Mouse (Mus musculus): ENCODE data around the gene Med13. TPM values are rescaled to one million over a fixed set of nuclear protein-coding genes. Genes with fewer than 3 reads are reported as not detected.
"Not testable (repeated sequence)": the region's sequence is repeated elsewhere in the genome, so short reads cannot be mapped to it uniquely, and the experiment has no call there.

Med13 gene
- polyA plus RNA-seq, 2 experiments from 2014 or later = 9.3 to 14.5 TPM

DNA sequence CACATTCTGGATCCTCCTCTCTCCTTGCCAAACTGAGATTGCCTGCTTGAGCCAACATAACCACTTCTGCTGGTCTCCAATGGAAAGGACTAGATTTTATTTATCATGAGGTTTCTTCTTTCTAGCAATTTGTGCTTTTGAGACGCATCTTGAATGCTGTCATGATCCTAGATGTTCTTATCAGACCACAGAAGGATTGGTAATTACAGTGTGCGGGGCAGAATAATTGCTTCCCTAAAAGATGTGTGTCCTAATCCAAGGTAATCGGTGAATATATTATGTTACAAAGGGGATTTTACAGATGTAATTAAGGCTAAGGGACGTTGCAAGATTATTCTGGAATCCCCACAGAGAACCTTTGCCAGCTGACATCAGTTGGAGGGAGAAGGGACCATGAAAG, 21.6 kb upstream of the Med13 start:
- no peak for ATAC-seq

GRCm38 (mm10) chr11:86377841-86378240, 20.4 kb upstream of the Med13 start:
- ATAC-seq = no peak

DNA sequence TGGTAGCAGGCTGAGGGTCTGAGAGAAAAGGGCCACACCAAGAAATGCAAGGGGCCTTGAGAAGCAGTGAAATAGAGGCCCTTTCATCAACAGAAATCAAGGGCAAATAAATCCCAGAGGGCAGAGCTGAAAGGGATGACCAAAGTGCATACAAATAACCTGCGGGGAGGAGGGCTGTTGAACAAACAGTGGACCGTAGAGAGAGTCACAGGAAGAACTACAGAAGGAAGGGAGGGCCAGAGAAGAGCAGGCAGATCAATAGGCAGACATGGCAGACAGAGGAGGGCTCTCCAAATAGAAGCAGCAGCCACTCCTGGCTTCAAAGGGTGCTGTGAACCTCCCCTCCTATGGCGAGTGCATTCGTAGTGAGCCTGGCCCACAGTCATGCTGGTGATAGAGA, 19.3 kb upstream of the Med13 start:
- ATAC-seq = no peak

DNA sequence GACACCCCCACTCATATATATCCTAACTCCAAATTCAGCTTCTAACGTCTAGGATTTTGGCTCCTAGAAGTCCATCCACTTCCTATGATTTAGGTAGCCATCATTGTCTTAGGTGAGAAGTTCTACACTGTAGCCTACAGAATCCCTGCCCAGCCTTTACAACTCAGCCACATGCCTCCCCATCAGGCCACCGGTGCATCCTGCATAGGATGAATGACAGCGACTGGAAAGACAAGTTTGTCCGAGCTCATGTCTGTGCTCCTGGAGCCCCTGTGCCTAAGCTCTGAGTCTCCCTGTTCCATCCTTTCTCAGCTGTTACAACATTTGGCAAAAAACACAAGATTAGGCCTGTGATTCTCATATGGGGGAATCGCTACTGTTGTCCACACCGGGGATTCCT, 17.7 kb upstream of the Med13 start:
- ATAC-seq = no peak

- ATAC-seq = peak; percentile 26
These were observed 13.9 kb upstream of the Med13 start for GRCm38 (mm10) chr11:86371266-86371665.

GRCm38 (mm10) chr11:86369860-86370259, 12.5 kb upstream of the Med13 start:
- peak; percentile 51 for ATAC-seq

- ATAC-seq = no peak
These were observed 11.6 kb upstream of the Med13 start for GRCm38 (mm10) chr11:86369003-86369402.

DNA sequence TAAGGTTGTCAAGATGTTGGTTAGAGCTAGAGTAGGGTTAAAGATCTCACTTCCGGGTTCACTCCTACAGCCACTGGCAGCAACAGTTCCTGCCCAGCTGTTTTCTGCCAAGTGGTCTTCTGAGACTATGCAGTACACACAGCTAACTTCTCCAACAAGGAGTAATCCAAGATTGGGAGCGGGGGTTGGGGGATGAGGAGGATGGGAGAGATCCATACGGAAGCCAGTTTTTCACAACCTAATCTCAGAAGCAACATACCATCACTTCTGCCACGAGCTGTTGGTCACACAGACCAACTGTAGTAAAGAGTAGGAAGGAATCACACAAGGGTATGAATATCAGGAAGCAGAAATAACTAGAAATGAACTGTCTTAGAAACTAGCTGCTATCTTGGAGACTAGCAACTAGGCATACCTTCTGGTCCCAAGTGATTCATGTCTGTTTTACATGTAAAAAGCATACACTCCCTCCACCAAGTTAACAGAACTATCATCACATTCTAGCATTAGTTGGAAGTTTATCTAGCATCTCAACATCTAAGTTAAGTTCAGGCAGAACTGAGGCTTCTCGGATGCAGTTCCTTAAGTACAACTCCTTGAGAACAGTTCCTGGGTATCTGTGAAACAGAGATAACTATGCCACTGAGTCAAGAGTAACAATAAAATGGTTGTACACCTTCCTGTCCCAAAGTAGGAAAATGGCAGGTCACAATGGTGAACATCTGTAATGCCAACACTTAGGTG, 7.5 kb upstream of the Med13 start:
- ATAC-seq = no peak

DNA sequence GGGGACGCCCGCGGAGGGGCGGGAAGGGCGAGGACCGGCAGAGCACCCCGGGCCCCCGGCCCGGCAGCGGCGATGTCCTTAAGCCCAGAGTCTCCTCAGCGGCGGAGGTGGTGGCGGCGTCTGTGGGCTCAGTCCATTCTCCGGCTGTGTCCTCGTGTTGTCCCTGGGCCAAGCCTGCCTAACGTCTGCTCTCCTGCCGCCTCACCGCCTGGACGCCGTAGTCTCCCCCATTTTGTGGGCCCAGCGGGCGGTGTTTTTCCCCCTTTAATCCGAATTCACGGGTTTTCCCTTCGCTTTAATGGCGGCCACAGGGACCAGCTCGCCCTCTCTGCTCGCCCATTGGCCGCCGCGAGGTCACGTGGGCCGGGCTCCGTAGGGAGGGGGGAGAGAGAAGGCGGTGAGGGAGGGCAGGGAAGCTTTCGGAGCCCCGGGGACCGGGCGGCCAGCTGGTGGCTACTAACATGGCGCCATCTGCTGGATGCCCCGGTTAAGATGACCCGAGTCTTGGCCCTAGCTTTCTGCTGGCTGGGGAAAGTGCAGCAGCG, 654 bp upstream of the Med13 start:
- peak; percentile 95 for ATAC-seq

DNA sequence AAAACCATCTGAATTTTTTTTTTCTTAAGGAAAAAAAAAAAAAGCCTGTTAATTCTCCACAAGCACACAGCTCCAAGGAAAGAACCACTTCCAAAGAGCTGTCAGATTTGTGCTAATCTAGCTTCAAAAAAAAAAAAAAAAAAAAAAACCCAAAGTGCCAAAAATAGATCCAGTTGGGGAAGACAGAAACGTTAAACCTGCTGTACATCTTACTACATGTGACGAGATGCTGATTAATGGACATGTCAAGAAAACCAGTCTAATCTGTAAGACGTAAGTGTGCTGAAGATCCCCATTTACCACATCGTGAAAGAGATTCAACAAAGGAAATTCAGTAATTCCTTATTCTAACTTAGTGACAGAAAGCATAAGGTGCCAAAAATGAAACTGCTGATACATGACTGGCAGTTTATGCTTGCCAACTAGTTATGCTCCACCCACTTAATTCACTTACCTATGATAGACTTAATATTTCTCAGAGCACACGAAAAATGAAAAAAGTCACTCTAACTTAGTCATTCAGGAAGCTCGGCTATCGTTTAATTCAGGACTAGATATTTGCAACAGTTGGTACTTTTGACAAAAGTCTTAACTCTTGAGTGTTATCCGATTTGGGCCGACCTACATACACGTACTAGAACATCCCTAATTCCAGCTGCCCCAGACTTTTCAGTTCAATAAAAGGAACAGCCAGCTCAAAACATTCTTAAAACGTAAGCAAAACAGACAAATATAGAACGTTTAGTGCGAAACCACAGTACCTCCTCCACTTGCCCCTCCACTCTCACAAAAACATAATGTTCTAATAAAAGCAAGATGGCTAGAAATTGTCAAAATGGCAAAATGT, 1.2 kb downstream of the Med13 start:
- ATAC-seq = peak; percentile 42

GRCm38 (mm10) chr11:86353586-86353985, 3.8 kb downstream of the Med13 start:
- ATAC-seq = no peak

DNA sequence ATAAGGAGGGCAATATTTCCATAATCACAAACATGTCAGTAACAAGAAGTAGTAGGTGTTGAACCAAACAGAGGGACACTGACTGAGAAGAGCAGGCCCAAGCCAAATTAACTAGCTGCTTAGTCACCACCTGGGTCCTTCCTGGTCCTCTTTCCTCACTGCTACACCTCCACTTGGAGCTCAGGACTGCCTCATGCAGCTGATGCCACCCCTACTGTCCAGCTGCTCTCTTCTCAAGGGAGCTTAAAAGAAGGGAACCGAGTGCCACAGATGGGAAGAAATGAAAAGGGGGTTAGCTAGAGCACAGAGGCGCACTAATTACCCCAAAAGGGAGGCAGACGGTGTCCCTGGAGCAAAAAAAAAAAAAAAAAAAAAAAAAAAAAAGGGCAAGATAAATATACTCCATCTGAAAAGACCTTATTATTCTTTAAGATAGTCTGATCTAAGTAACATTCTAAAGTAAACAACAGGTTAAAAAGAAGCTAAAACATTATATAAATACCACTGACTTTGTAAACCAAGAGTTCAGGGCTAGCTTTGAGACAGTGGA, 5.6 kb downstream of the Med13 start:
- no peak for ATAC-seq

DNA sequence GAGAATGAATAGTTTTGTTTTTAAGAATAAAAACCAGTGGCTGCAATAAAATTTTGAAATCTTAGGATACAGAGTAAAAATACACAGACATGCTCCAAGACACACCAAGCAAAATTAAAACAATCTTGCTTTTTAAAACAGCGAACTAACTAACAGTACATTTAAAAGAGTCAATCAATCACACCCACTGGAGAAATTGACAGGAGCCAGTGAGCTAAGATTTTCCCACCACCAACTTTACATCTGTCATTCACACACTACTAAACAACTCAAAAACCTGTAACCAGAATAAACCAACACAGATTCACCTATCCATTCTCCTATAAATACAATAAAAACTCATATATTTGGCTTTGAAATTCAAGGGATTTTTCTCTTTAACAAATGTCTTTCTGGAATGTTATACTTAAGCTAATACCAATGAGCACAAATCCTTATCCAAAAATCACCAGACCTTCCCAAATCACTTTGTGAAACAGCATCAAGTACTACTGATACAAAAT, 6.7 kb downstream of the Med13 start:
- no peak for ATAC-seq

GRCm38 (mm10) chr11:86349325-86349724, 8.1 kb downstream of the Med13 start:
- ATAC-seq = no peak

GRCm38 (mm10) chr11:86348872-86349271, 8.5 kb downstream of the Med13 start:
- ATAC-seq = no peak

- ATAC-seq = no peak
These were observed 9.8 kb downstream of the Med13 start for GRCm38 (mm10) chr11:86347387-86348122.

DNA sequence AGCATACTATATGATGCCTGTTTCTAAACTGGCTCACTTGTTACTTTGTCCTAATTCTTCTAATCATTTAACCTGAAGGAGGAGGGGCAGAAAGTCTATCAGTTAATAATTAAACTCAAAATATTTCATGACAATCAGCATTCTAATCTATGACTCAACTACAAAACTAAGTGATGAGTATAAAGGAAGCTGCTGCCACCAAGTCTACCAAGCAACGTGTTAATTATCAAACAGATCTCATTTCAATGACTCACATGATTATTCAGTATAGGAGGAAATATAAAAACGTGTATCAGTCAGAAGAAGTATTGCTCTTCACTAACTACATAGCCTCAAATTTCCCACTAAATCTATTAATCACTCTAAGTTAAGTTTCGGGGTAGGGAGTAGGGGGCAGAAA, 10.9 kb downstream of the Med13 start:
- peak; percentile 69 for ATAC-seq

DNA sequence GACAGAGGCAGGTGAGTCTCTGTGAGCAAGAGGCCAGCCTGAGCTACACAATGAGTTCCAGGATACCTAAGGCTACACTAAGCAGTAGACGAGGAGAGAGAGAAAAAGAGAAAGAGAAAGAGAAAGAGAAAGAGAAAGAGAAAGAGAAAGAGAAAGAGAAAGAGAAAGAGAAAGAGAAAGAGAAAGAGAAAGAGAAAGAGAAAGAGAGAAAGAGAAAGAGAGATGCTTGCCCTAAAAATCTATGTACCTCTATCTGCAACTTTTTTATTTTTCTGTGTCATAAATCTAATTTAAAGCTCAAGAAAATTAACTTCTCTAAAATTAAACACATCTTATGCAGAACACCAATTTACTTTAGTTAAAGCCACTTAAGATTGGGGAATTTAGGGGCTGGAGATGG, 12.5 kb downstream of the Med13 start:
- ATAC-seq = peak; percentile 49

DNA sequence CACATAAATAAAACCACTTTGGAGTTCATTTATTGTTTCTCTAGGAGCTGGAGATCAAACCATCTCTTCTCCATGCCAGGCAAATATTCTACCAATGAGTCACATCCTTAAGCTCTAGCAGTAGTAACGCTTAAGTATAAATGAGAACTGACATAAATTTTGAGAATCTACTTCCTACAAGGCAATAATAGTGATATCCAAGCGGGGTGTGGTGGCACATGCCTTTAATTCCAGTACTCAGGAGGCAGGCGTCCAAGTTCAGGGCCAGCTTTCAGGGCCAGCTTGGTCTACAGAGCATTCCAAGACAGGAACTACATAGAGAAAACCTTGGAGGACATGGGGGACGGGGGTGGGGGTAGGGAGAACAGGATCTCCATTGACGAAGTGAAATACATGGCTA, 33.2 kb downstream of the Med13 start:
- no peak for ATAC-seq

GRCm38 (mm10) chr11:86314992-86315391, 42.4 kb downstream of the Med13 start:
- not testable (repeated sequence) for ATAC-seq

GRCm38 (mm10) chr11:86310280-86310679, 47.1 kb downstream of the Med13 start:
- no peak for ATAC-seq

DNA sequence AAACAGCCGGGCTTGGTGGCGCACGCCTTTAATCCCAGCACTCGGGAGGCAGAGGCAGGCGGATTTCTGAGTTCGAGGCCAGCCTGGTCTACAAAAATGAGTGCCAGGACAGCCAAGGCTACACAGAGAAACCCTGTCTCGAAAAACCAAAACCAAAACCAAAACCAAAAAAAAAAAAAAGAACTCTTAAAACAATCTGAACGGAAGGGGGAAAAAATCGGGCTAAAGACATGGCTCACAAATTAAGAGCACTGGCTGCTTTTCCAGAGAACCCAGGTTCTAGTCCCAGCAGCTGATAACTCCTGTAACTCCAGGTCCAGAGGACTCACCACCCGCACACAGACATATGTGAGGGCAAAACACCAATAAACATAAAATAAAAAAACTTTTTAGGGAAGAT, 65.2 kb downstream of the Med13 start:
- peak; percentile 61 for ATAC-seq
